Mouse (Mus musculus): ENCODE measurements around the gene Peg10.

DNA sequence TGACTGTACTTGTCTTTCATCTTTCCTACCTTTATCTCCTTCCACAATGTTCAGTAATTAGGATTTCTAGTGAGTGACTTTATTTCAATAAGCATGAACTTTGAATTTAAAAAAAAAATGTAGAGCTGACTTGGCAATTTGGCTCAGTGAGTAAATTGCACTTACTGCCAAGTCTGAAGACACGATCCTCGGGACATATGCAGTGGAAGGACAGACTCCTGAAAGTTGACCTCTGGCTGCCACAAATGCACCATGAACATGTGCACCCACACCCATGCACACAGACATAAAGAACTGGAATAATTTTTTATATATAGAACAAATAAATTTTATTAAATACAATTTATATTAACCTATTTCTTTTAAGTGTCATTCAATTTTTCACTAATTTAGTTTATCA, 29.8 kb upstream of the Peg10 start:
- no peak for TF ChIP-seq CTCF (IDR thresholded peaks at IDR 0.05; ENCODE audit: low read depth)
- no peak for TF ChIP-seq EP300 (IDR thresholded peaks at IDR 0.05; ENCODE audit: low read depth)
